Mouse (Mus musculus) 416B (cell line): ENCODE data around the gene Gm10645.

Experiments
- DNase-seq: peaks from one replicate; pipeline ENCODE4 v3.0.0; 2011; ENCODE audit warnings: low read depth

The Gm10645 gene

DNA sequence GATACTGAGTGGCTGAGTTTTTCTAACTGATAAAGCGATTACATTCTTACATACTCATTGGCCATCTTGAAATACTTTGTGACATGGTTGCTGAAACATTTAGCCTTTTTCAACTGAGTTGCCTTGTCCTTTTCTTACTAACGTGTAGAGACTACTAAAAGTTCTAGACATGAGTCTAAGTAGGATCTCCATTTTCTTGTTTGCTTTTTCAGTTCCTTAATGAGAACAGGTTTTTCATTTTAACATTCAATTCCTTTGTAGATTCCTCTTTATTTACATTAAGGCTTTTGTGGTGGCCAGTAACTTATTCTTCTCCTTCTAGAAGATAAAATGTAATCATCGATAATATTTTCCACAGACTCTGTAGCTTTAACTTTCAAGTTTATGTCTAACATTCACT lies 3.2 kb upstream of the Gm10645 start:
- DNase-seq, result no peak

DNA sequence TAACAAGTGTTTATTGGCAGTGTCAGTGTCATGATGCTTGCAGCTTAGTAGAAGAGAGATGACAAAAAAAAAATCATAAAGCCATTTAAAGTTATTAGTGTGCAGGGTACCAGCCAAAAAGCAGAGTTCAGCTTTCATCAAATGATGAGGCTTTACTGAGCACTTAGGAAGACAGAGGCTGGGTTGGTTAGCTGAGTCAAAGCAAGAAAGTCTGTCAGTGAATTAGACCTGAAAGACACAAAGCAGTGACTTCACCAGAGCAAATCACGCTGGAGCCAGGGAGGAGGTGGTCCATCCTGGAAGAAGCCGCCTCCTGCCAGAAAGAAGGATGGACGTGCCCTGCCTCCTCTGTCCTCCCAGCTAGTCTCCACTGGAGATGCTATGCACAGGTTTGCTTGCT lies 2.0 kb upstream of the Gm10645 start:
- DNase-seq, result no peak

DNA sequence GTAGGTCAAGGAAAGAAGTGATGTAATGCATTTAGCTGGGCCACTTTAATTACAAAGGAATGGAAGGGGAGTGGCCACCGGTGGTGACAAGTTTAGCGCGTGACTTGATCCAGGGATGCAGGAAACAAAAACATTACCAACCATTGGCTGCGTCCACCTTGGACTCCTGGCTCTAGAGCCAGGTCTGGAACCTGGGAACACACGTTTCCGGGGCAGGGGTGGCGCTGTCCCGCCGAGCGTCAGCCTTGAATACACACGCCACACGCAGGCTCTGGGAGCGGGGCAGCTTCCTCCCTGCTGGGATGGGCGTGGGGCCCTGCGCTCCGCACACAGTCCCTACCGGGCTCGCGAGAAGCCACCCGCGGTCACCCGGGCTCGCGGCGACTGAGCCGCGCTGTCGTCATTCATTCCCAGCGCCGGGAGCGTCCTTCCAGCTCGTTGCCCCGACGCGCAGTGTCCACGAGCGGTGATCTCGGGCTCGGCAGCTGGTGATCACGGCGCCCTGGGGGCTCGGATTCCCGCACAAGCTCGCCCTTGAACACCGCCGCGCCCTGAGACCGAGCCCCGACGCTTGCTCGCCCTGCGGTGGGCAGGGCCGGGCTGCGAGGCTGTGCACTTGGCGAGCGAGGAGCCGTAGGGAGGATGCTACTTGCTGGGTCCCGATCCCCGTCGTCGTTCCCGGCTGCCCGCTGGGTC lies 587 bp downstream of the Gm10645 start, which contains the start of gene Tbc1d9:
Gene Tbc1d9 (plus strand): TSS at position 118 of the 696 bp plus-strand sequence.
- no peak for DNase-seq

DNA sequence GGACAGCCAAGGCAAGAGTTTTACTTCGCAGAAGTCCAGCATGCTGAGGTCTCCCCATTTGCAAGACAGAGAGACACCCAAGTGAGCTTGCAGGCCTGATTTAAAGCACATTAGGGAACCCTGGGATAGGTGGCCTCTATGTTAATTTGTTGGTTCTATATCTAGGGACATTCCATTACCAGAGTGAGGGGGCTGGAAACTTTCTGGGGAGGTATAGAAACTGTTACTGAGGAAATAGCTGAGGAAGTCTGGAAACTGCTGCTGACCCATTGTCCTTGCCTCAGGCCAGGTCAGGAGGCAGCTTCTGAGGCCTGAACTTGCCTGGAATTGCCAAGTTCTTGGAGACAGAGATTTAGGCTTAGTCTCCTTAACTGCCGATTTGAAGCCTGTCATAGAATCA lies 5.4 kb downstream of the Gm10645 start:
- no peak for DNase-seq

DNA sequence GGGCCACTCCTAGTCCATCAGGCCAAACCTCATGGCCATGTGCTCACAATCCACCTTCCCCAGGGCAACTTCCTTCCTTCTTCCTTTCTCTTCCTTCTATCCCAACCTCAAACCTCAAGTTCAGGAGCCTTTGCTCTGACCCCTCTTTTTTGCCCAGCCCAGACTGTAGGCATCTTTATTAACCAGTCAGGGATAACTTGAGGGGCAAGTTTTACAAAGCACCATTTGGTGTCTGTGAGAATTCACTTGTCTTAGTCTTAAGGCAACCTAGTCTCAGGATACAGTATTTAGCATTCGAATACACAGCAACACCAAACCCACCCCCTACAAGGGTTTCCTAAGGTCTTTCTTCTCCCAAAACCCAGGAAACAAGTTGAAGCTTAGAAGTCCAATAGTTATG lies 6.4 kb downstream of the Gm10645 start:
- DNase-seq, result no peak

DNA sequence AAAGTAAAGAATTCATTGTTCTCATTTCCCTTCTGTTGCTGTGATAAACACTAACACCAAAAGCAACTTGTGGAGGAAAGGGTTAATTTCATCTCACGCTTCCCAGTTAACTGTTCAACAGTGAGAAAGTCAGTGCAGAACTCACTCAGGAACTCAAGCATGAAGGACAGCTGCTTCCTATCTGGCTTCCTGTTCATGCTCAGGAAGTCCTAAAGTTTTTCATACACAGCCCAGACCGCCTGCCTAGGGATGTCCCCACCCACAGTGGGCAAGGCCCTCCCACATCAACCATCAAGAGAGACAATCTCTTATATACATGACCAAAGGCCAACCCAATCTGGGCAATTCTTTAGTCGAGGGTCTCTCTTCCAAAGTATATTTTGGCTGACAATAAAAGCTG lies 7.0 kb downstream of the Gm10645 start:
- peak; percentile 16 for DNase-seq

DNA sequence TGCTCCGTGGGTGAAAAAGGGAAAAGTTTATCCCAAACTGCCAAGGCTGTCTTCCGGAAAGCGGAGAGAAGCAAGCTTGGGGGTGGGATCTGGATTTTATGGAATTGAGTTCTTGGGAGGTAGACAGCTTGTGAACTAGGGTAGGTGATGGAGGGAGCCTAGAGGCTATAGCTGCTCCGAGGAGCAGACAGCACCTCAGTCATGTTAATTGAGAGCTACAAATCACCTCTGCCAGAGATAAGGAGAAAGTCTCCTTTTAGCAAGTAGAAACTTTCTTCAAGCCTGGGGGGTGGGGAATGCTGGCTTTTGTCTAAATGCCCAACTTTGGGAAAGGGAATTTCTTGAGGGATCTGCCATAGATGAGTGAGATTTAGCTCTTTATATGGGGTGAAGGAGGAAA lies 10.9 kb downstream of the Gm10645 start:
- no peak for DNase-seq

DNA sequence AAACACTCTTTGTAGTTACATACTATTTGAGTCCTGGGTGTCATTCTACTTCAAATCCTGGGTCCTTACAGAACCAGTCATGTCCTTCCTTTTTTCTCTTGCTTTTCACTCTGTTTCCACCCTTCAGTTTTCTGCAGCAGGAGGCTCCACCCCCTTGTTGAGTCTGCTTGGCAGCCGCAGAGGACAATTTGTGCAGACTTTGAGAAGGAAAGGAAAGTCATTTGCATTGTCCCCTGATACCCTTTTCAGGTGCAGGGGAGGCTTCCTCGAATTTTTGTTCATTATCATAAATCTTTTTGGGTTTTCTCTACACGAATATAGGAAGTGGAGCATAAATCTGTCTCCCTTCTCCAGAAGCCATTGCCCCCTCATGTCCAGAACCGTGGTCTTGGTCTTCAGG lies 13.5 kb downstream of the Gm10645 start:
- no peak for DNase-seq

DNA sequence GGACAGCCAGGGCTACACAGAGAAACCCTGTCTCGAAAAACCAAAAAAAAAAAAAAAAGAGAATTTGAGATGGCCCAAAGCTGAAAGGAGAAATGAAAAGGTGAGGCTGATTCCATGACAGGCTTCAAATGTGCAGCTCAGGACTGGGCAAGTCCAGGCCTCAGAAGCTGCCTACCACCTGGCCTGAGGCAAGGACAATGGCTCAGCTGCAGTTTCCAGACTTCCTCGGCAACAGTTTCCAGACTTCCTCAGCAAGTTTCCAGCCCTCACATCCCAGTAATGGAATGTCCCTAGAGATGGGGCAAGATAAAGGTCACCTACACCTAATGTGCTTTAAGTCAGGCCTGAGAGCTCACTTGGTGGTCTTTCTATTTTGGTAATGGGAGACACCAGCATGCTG lies 13.9 kb downstream of the Gm10645 start:
- no peak for DNase-seq

DNA sequence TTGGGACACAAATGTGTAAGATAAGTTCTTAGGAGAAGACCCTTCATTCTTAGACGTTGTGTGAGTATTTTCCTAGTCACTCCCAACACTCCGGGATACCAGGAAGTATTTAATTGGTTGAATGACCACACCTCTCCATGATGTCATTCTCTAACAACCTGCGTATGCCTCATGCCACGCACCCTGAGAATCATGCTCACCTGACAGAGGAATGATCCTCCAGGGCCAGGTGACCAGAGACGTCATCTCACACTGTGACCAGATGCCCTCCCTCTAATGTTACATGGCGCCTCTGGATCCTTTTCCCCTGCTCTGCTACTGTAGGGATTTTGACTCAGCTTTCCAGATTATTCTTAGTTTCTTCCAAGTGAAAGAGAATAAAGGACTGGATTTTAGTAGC lies 16.8 kb downstream of the Gm10645 start:
- DNase-seq, result no peak

DNA sequence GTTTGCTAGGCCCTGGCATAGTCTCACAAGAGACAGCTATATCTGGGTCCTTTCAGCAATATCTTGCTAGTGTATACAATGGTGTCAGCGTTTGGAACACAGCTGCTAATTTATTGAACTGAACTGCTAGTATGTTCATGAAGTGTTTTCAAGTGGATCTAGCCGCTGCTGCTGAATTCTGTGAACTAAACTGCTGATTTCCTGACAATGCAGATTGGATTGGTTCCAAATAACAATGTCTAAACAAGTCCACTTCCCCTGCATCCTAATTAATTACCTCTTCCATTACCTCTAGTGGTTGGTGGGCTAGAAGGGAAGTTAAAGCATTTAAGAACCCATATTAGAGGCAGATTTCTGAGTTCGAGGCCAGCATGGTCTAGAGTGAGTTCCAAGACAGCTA lies 20.5 kb downstream of the Gm10645 start:
- DNase-seq, result no peak

DNA sequence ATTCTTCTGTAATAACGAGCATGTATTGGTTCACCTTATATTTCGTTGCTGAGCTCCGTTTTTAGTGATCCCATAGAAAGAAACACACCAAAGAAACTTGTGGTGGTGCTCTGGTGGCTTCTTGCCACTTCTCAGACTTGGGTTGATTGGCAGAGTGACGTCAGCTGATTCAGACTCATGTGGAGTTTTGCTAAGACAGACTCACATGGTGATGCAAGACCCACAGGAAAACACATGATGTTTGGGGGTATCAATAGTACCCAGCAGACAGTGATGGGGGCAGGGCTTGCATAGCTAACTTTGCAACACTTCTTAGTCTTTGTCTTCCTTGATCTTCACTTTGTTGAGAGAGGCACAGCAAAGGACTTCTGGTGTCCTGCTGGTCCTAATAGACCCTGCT lies 21.4 kb downstream of the Gm10645 start:
- DNase-seq, result peak; percentile 68

DNA sequence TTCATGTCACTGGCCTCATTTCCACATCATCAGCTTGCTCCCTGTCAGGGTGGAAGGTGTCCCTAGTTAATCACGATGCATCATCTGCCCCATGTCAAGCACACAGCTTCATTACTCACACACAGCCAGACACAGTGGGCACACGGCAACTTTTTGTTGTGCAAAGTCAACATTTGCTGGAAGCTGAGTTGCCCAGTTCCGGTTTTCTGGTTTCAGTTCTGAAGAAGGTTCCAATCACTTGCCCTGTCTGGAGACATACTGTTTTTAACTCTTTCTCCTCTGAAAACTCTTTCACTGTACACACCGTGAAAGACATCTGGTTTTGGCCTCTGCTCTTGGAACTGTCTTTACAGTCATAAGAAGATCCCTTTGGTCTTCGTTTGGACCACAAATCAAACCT lies 24.6 kb downstream of the Gm10645 start:
- peak; percentile 62 for DNase-seq

DNA sequence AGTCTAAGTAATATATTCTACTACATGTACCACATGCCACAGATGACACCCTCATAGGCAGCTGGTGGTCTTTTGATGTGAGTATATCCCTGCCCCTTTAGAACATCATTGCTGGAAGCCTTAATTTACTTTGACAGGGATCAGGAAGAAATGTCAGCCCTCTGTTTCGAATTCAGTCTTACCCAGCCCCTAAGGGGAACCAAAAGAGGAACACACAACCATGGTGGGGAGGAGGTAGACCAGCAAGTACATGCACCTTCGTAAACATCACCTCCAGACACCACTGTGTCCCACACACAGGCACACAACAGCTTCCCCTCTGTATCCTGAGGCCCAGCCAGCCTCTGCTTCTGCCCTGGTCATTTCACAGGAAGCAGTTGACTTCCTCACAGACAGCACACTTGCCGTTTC lies 25.3 kb downstream of the Gm10645 start:
- peak; percentile 68 for DNase-seq

DNA sequence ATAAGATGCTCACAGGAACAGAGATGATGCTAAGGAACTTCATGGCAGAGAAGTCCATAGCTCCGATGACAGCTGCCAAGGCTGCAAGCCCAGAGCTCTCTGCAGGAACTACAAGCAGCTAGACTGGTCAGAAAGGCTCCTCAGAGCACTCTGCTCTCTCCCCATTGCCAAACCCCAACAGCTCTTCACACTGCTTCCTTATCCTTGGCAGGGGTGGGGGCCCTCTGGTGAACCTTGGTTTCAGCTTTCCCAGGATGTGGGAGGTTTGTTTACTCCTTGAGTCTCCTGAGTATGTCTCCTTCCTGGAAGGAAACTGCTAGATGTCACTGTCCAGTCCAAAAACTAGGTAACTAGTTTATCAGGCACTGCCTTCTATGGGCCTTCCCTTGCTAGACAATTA lies 25.9 kb downstream of the Gm10645 start:
- no peak for DNase-seq

DNA sequence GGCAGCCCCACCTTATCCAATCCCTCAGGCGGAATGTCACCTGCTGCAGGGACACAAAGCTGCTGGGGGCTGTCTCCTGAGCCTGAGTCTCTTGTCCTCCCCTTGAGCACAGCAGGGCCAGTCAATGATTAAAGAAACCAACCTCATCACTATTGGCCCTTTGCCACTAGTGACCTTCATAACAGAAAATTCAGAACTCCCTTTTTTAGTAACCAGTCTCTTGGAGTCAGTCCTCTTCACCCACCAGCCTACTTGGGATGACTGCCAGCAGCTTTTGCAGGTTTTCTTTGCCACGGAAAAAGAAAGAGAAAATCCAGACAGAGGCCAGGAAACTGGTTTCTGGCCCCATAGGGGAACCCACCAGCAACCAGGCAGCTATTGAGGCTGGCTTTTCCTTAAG lies 30.9 kb downstream of the Gm10645 start:
- DNase-seq, result no peak
